Mouse (Mus musculus): ENCODE results near the gene Kif21b. TPM values are rescaled to one million over a fixed set of nuclear protein-coding genes. Genes with fewer than 3 reads are reported as not detected.

Gene Kif21b
- polyA plus RNA-seq, 1 experiment = 182 TPM

DNA sequence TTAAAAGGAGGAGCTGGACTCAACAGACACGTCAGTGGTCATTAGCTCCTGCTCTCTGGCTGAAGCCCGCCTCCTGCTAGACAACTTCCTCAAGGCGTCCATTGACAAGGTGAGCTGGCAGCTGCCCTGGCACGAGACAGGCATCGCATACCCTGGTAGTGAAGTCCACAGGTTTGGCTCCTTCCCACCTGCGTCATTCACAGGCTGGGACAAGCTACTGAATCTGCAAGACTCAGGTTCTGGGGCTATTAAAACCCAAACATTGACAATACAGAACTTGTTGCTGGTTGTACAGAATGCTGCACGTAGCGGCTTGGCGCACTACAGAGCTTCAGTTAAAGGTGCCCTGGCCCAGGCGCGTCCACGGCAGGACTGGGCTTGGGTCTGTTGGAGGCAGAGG is 29.1 kb downstream of the Kif21b start:
- TF ChIP-seq CTCF (IDR thresholded peaks at IDR 0.05; ENCODE audit: borderline replicate concordance, extremely low read depth, insufficient read depth, insufficient read length) (no peak), POLR2A (IDR thresholded peaks at IDR 0.05; ENCODE audit: borderline replicate concordance, extremely low read depth, insufficient read depth, insufficient read length, poor library complexity, severe bottlenecking) (no peak)

GRCm38 (mm10) chr1:136160930-136161329 is 29.7 kb downstream of the Kif21b start:
- no peak for TF ChIP-seq CTCF (IDR thresholded peaks at IDR 0.05; ENCODE audit: borderline replicate concordance, extremely low read depth, insufficient read depth, insufficient read length)
- no peak for TF ChIP-seq POLR2A (IDR thresholded peaks at IDR 0.05; ENCODE audit: borderline replicate concordance, extremely low read depth, insufficient read depth, insufficient read length, poor library complexity, severe bottlenecking)
- DNase-seq (ENCODE audit: low read depth) = no peak

More for the DNA sequence above, 29.1 kb downstream of the Kif21b start:
- no peak for DNase-seq (ENCODE audit: low read depth)

DNA sequence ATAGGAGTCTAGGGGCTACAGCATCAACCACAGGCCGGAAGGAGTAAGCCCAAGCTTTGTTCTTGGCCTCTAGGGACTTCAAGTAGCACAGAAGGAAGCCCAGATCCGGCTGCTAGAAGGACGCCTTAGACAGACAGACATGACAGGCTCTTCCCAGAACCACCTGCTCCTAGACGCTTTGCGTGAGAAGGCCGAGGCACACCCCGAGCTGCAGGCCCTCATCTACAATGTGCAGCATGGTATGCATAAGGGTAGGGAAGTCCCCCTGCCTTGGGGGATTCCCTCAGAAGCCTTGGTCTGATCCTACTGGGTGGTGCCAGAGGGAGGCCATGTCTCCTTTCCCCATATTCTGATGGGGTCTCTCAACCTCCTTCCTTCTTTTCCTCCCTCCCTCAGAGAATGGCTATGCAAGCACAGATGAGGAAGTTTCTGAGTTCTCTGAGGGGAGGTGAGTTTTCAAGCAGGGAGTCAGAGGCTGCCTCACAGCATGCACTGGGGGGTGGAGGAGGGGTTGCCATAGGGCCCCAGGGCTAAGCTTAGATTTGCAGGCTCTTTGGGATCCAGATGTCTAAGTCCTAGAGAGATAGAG is 30.2 kb downstream of the Kif21b start:
- TF ChIP-seq CTCF (IDR thresholded peaks at IDR 0.05; ENCODE audit: borderline replicate concordance, extremely low read depth, insufficient read depth, insufficient read length) = no peak
- no peak for TF ChIP-seq POLR2A (IDR thresholded peaks at IDR 0.05; ENCODE audit: borderline replicate concordance, extremely low read depth, insufficient read depth, insufficient read length, poor library complexity, severe bottlenecking)
- DNase-seq (ENCODE audit: low read depth) = no peak

DNA sequence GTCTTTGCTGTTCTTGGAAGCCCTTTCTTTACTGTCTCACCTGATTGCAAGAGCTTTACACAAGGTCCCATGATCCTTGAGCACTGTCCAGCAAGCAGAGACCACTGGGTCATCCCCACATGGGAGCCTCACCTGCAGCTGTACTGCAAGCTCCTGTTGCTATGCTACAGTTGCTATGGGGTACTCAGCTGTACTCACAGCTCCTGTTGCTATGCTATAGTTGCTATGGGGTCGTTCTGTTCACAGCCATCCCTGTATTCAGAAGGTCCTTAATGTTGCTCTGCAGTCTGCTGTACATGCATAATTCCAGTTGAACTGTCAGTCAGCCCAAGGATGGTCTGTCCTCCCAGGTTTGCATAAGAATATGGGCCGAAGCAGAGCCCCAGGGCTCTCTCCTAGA is 34.2 kb downstream of the Kif21b start:
- TF ChIP-seq CTCF (IDR thresholded peaks at IDR 0.05; ENCODE audit: borderline replicate concordance, extremely low read depth, insufficient read depth, insufficient read length) (no peak), POLR2A (IDR thresholded peaks at IDR 0.05; ENCODE audit: borderline replicate concordance, extremely low read depth, insufficient read depth, insufficient read length, poor library complexity, severe bottlenecking) (no peak)
- peak; percentile 59 for DNase-seq (ENCODE audit: low read depth)

DNA sequence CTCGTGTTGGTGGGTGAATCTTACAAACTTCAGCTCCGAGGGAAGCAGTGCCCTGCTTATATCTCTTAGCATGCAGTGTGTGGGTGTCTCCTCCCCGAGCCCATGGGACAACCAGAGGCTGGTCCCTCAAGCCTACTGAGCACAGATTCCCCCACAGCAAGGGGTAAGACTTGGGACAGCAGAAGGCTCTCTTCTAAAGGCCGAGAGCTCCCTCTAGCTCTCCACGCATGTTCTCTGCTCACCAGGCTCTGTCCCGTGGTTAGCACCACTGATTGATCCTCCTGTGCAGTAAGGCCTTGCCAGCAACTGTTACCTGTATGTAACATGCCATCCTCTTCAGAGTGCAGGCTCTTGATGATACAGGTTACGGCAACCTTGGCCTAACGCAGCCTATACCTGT is 36.5 kb downstream of the Kif21b start:
- DNase-seq (ENCODE audit: low read depth) = peak; percentile 43

DNA sequence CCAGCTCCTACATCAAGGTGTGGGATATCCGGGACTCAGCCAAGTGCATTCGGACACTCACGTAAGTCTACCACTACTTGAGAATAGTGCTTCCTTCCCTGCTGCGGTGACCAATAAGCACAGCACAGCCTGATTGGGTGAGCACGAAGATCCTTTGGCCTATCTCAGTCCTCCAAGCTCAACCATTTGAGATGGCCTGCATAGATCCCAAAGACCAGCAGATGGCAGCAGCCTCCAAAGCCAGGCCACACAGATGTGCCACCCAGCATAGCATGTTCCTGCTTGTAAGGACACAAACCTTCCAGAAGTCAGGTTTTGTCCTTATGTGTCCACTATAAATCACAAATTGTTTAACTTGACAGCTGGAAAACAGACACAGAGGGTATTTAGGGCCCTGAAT is 38.9 kb downstream of the Kif21b start:
- peak; percentile 93 for DNase-seq (ENCODE audit: low read depth)
- TF ChIP-seq POLR2A (IDR thresholded peaks at IDR 0.05; ENCODE audit: borderline replicate concordance, extremely low read depth, insufficient read depth, insufficient read length, poor library complexity, severe bottlenecking) (no peak), CTCF (IDR thresholded peaks at IDR 0.05; ENCODE audit: borderline replicate concordance, extremely low read depth, insufficient read depth, insufficient read length) (peak; percentile 95)

More for the DNA sequence above, 36.5 kb downstream of the Kif21b start:
- 0 out of 2 replicates have a peak, but pooled peaks have one; percentile 25 for TF ChIP-seq CTCF (IDR thresholded peaks at IDR 0.05; ENCODE audit: borderline replicate concordance, extremely low read depth, insufficient read depth, insufficient read length)
- no peak for TF ChIP-seq POLR2A (IDR thresholded peaks at IDR 0.05; ENCODE audit: borderline replicate concordance, extremely low read depth, insufficient read depth, insufficient read length, poor library complexity, severe bottlenecking)

DNA sequence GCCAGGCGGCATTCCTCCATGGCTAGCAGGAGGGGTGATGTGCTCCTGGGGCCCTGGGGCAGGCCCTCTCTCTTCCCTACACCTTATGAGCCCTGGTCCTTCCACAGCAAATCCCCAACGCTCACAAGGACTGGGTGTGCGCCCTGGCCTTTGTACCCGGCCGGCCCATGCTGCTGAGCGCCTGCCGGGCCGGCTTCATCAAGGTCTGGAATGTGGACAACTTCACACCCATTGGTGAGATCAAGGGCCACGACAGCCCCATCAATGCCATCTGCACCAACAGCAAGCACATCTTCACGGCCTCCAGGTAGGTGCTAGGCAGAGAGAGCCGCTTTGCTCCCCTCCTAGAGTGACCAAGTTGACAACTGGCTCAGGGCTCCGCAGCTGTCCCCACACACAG is 41.5 kb downstream of the Kif21b start:
- TF ChIP-seq POLR2A (IDR thresholded peaks at IDR 0.05; ENCODE audit: borderline replicate concordance, extremely low read depth, insufficient read depth, insufficient read length, poor library complexity, severe bottlenecking) (no peak), CTCF (IDR thresholded peaks at IDR 0.05; ENCODE audit: borderline replicate concordance, extremely low read depth, insufficient read depth, insufficient read length) (no peak)
- no peak for DNase-seq (ENCODE audit: low read depth)

- TF ChIP-seq POLR2A (IDR thresholded peaks at IDR 0.05; ENCODE audit: borderline replicate concordance, extremely low read depth, insufficient read depth, insufficient read length, poor library complexity, severe bottlenecking) = no peak
- no peak for TF ChIP-seq CTCF (IDR thresholded peaks at IDR 0.05; ENCODE audit: borderline replicate concordance, extremely low read depth, insufficient read depth, insufficient read length)
- DNase-seq (ENCODE audit: low read depth) = peak; percentile 55
Measured at GRCm38 (mm10) chr1:136174101-136174606, 43.0 kb downstream of the Kif21b start.

DNA sequence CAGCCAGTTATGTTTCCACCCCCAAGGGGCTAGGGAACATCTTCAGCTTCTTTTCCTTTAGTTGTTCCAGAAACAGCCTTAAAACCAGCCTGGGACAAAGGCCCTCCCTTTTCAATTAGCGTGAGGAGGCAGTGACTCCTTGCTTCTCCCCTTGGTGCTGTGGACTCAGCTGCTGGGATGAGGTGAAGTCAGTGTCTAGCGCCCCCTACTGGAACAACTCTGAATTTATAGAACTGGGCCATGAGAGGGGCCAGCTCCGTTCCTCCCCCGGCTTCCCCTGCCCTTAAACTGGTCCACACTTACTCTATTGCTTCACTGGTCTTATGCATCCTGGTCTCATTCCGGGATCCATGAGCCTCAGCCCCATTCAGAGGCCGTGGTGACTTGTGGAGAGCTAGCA is 44.0 kb downstream of the Kif21b start:
- DNase-seq (ENCODE audit: low read depth) = peak; percentile 63
- TF ChIP-seq CTCF (IDR thresholded peaks at IDR 0.05; ENCODE audit: borderline replicate concordance, extremely low read depth, insufficient read depth, insufficient read length) (peak; percentile 81), POLR2A (IDR thresholded peaks at IDR 0.05; ENCODE audit: borderline replicate concordance, extremely low read depth, insufficient read depth, insufficient read length, poor library complexity, severe bottlenecking) (no peak)

DNA sequence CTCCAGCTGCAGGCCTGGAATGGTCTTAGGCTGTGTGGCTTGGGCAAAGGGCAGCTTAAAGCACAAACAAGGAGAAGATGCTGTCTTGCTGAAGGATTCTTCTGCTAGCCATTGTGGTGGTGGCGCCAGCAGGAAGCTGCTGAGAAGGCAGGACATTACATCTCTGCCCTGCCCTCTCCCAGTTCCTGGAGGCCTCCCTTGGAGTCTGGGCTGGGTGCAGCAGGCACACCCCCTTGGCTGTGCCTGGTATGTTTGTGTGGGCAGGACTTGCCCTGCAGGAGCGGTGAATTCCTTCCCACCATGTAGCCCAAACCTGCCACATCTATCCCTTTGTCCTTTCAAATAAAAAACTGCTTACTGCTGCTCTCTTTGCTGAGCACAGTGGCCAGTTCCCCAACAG is 45.9 kb downstream of the Kif21b start:
- no peak for DNase-seq (ENCODE audit: low read depth)

GRCm38 (mm10) chr1:136178741-136179140 is 47.6 kb downstream of the Kif21b start:
- no peak for TF ChIP-seq POLR2A (IDR thresholded peaks at IDR 0.05; ENCODE audit: borderline replicate concordance, extremely low read depth, insufficient read depth, insufficient read length, poor library complexity, severe bottlenecking)
- TF ChIP-seq CTCF (IDR thresholded peaks at IDR 0.05; ENCODE audit: borderline replicate concordance, extremely low read depth, insufficient read depth, insufficient read length) = no peak
- peak; percentile 3 for DNase-seq (ENCODE audit: low read depth)

More for the DNA sequence above, 45.9 kb downstream of the Kif21b start:
- TF ChIP-seq POLR2A (IDR thresholded peaks at IDR 0.05; ENCODE audit: borderline replicate concordance, extremely low read depth, insufficient read depth, insufficient read length, poor library complexity, severe bottlenecking) (no peak), CTCF (IDR thresholded peaks at IDR 0.05; ENCODE audit: borderline replicate concordance, extremely low read depth, insufficient read depth, insufficient read length) (no peak)

DNA sequence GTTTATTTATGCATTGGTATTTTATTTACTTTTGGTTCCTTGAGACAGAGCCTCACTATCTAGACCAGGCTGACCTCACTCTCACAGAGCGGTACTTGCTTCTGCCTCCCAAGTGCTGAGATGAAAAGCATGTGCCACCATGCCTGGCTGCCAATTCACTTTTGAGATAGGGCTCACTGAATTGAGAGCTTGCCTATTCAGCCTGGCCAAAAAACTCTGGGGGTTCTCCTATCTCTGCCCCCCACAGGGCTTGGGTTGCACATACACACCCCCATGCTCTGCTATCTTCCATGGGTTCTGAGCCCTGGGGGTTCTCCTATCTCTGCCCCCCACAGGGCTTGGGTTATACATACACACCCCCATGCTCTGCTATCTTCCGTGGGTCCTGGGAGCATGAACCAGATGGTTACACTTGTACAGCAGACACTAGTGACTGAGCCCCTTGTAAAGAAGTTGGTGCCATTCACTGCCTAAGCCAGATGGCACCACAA is 48.4 kb downstream of the Kif21b start:
- TF ChIP-seq CTCF (IDR thresholded peaks at IDR 0.05; ENCODE audit: borderline replicate concordance, extremely low read depth, insufficient read depth, insufficient read length) = no peak
- TF ChIP-seq POLR2A (IDR thresholded peaks at IDR 0.05; ENCODE audit: borderline replicate concordance, extremely low read depth, insufficient read depth, insufficient read length, poor library complexity, severe bottlenecking) = no peak
- peak; percentile 53 for DNase-seq (ENCODE audit: low read depth)
